Mouse (Mus musculus) G1E (cell line): ENCODE measurements around the gene F2rl2. TPM values are rescaled to one million over a fixed set of nuclear protein-coding genes. Genes with fewer than 3 reads are reported as not detected.

Source experiments
- ATAC-seq: 2 replicates; pipeline ENCODE4 v1.8.0; 2016; ENCODE audit warnings: mild to moderate bottlenecking; ENCODE audit not compliant: insufficient number of reproducible peaks, poor library complexity, low FRiP score, severe bottlenecking; ENCODE audit errors: extremely low read depth
- DNase-seq: peaks from one replicate; pipeline ENCODE4 v3.0.0; 2012; ENCODE audit warnings: low spot score
- H3K27me3 ChIP-seq: 2 replicates; pipeline ENCODE4 v1.6.1; 2012; ENCODE audit warnings: mild to moderate bottlenecking, low read length, inconsistent platforms; ENCODE audit not compliant: insufficient read depth
- H3K36me3 ChIP-seq: replicated peaks from 2 replicates; pipeline ENCODE3; 2012; ENCODE audit warnings: mild to moderate bottlenecking, inconsistent platforms
- H3K4me1 ChIP-seq: 2 replicates; pipeline ENCODE4 v1.6.1; 2012; ENCODE audit warnings: low read depth, low read length, inconsistent platforms, mixed read lengths; ENCODE audit not compliant: insufficient read depth
- H3K4me3 ChIP-seq: 2 replicates; pipeline ENCODE4 v1.5.1; 2012; ENCODE audit warnings: low read depth, mild to moderate bottlenecking, inconsistent platforms, low read length, moderate library complexity, mixed read lengths
- H3K9me3 ChIP-seq: replicated peaks from 2 replicates; pipeline ENCODE4 v1.6.1; 2012; ENCODE audit warnings: inconsistent platforms
- CTCF ChIP-seq: IDR thresholded peaks from 2 replicates; pipeline ENCODE4 v1.5.1; 2012; ENCODE audit warnings: low read depth, low read length, inconsistent platforms, mixed read lengths
- GATA1 ChIP-seq: IDR thresholded peaks from 2 replicates; pipeline ENCODE4 v1.6.1; 2012; ENCODE audit warnings: borderline replicate concordance, low read length, inconsistent platforms, mixed read lengths
- GATA2 ChIP-seq: IDR thresholded peaks from 2 replicates; pipeline ENCODE4 v1.6.1; 2012; ENCODE audit warnings: low read depth, low read length, inconsistent platforms, borderline replicate concordance
- POLR2AphosphoS5 ChIP-seq: IDR thresholded peaks from 2 replicates; pipeline ENCODE4 v1.6.1; 2012; ENCODE audit warnings: low read depth, low read length, inconsistent platforms; ENCODE audit not compliant: insufficient replicate concordance
- TAL1 ChIP-seq: conservative IDR thresholded peaks from 2 replicates; pipeline ENCODE4 v1.6.1; 2012; ENCODE audit warnings: low read depth, low read length, inconsistent platforms, mixed read lengths
- polyA plus RNA-seq: library from polyadenylated mRNA; stranded (reverse); fragments of >175 nt; gene quantifications from 2 replicates; pipeline ENCODE4 v1.2.3, GENCODE M21; 2012
- total RNA-seq, 2 experiments: library from RNA; stranded (forward) in 1 of 2; stranded (reverse) in 1 of 2; fragments of 200-1000 nt in 1 of 2; fragments of >200 nt in 1 of 2; fragmentation: Nextera tagmentation in 1 of 2; gene quantifications; 2 replicates each; pipeline ENCODE4 v1.2.3; 2014 to 2017

F2rl2 gene
- total and polyA plus RNA-seq, 3 experiments, result 0.05 TPM; not detected in 2

- peak; percentile 97 for ATAC-seq
- Histone ChIP-seq H3K9me3 (no peaks in the 10 kb centered on the region), H3K4me3 (no peak overlapping the region), H3K4me1 (peaks cover 52% of the 10 kb centered on the region), H3K27me3 (peaks cover 7% of the 10 kb centered on the region; the same call in 1 of the 2 replicates), H3K36me3 (no peaks in the 10 kb centered on the region)
- TF ChIP-seq TAL1, result peak; percentile 72
- no peak for TF ChIP-seq POLR2AphosphoS5
- no peak for DNase-seq
Observed at GRCm38 (mm10) chr13:95688576-95688975, 8.1 kb upstream of the F2rl2 start.

GRCm38 (mm10) chr13:95692201-95692600, 4.5 kb upstream of the F2rl2 start:
- Histone ChIP-seq H3K27me3 (peaks cover 7% of the 10 kb centered on the region; the same call in 1 of the 2 replicates), H3K4me3 (no peak overlapping the region), H3K9me3 (no peaks in the 10 kb centered on the region), H3K4me1 (peaks cover 29% of the 10 kb centered on the region), H3K36me3 (no peaks in the 10 kb centered on the region)
- TF ChIP-seq GATA1, result no peak
- no peak for TF ChIP-seq GATA2
- no peak for TF ChIP-seq TAL1
- TF ChIP-seq POLR2AphosphoS5, result no peak
- no peak for TF ChIP-seq CTCF
- no peak for DNase-seq
- ATAC-seq, result no peak

- ATAC-seq (no peak), DNase-seq (no peak)
- Histone ChIP-seq H3K4me3 (no peak overlapping the region), H3K27me3 (peaks cover 9% of the 10 kb centered on the region; the same call in 1 of the 2 replicates), H3K9me3 (no peaks in the 10 kb centered on the region), H3K4me1 (peaks cover 5% of the 10 kb centered on the region; the same call in 1 of the 2 replicates), H3K36me3 (peaks cover 4% of the 10 kb centered on the region)
- TF ChIP-seq POLR2AphosphoS5 (no peak), TAL1 (no peak), GATA1 (no peak), GATA2 (no peak), CTCF (no peak)
Observed at GRCm38 (mm10) chr13:95696120-95696653, 466 bp upstream of the F2rl2 start.

GRCm38 (mm10) chr13:95697874-95698273, 1.2 kb downstream of the F2rl2 start:
- no peak for TF ChIP-seq GATA1
- TF ChIP-seq CTCF, result no peak
- TF ChIP-seq TAL1, result no peak
- no peak for TF ChIP-seq GATA2
- no peak for TF ChIP-seq POLR2AphosphoS5
- no peak for ATAC-seq
- H3K4me1 ChIP-seq, result peaks cover 5% of the 10 kb centered on the region; the same call in 1 of the 2 replicates

GRCm38 (mm10) chr13:95703376-95703775, 6.7 kb downstream of the F2rl2 start:
- no peaks in the 10 kb centered on the region for H3K9me3 ChIP-seq
- TF ChIP-seq GATA2, result no peak
- no peak for TF ChIP-seq GATA1
- no peak for TF ChIP-seq POLR2AphosphoS5
- TF ChIP-seq TAL1, result no peak
- TF ChIP-seq CTCF, result no peak
- H3K4me3 ChIP-seq, result no peak overlapping the region
- DNase-seq, result no peak
- no peaks in the 10 kb centered on the region for H3K4me1 ChIP-seq
- ATAC-seq, result no peak
- peaks cover 4% of the 10 kb centered on the region for H3K36me3 ChIP-seq
- H3K27me3 ChIP-seq, result peaks cover 4% of the 10 kb centered on the region; the same call in 1 of the 2 replicates

More at GRCm38 (mm10) chr13:95697874-95698273, 1.2 kb downstream of the F2rl2 start:
- H3K9me3 ChIP-seq, result no peaks in the 10 kb centered on the region
- H3K27me3 ChIP-seq, result peaks cover 6% of the 10 kb centered on the region; the same call in 1 of the 2 replicates
- peaks cover 4% of the 10 kb centered on the region for H3K36me3 ChIP-seq
- H3K4me3 ChIP-seq, result no peak overlapping the region
- no peak for DNase-seq

GRCm38 (mm10) chr13:95705589-95705988, 8.9 kb downstream of the F2rl2 start:
- no peak overlapping the region for H3K4me3 ChIP-seq
- DNase-seq (no peak), ATAC-seq (no peak)
- peaks cover 4% of the 10 kb centered on the region for H3K36me3 ChIP-seq
- no peaks in the 10 kb centered on the region for H3K4me1 ChIP-seq
- no peaks in the 10 kb centered on the region for H3K9me3 ChIP-seq
- no peak for TF ChIP-seq GATA2
- no peak for TF ChIP-seq POLR2AphosphoS5
- no peak for TF ChIP-seq TAL1
- TF ChIP-seq GATA1, result no peak
- no peak for TF ChIP-seq CTCF
- H3K27me3 ChIP-seq, result peaks cover 4% of the 10 kb centered on the region; the same call in 1 of the 2 replicates
